Mouse (Mus musculus) lung, embryonic 14.5 days (tissue): ENCODE data around the gene Stat5b. TPM values are rescaled to one million over a fixed set of nuclear protein-coding genes. Genes with fewer than 3 reads are reported as not detected.
A peak's percentile ranks its signal among the peaks of the same experiment; 100 is the strongest.

Experiments used
- ATAC-seq: fragments of 200-750 bp; cut with Nextera tagmentation; 2 replicates; pipeline ENCODE4 v1.8.0; 2017; ENCODE audit warnings: mild to moderate bottlenecking, moderate TSS enrichment, moderate library complexity; ENCODE audit not compliant: insufficient read depth
- DNase-seq: peaks from one replicate; pipeline ENCODE4 v3.0.0-alpha.2; 2015
- H3K27ac ChIP-seq: fragments of 300-500 bp; sonication (generic); 2 replicates; pipeline ENCODE4 v1.5.1; 2014; ENCODE audit warnings: low read depth, mild to moderate bottlenecking, moderate library complexity
- H3K27me3 ChIP-seq: fragments of 300-500 bp; sonication (generic); 2 replicates; pipeline ENCODE4 v1.6.1; 2014; ENCODE audit warnings: low read length, control low read depth; ENCODE audit not compliant: insufficient read depth
- H3K36me3 ChIP-seq: fragments of 300-500 bp; sonication (generic); 2 replicates; pipeline ENCODE4 v1.6.1; 2014; ENCODE audit warnings: control low read depth; ENCODE audit not compliant: insufficient read depth
- H3K4me1 ChIP-seq: fragments of 300-500 bp; sonication (generic); 2 replicates; pipeline ENCODE4 v1.6.1; 2014; ENCODE audit warnings: antibody characterized with exemption, control low read depth; ENCODE audit not compliant: insufficient read depth
- H3K4me2 ChIP-seq: fragments of 300-500 bp; sonication (generic); 2 replicates; pipeline ENCODE4 v1.6.1; 2014; ENCODE audit warnings: mild to moderate bottlenecking
- H3K4me3 ChIP-seq: fragments of 300-500 bp; sonication (generic); 2 replicates; pipeline ENCODE4 v1.5.1; 2014; ENCODE audit warnings: low read depth, low read length
- H3K9ac ChIP-seq: fragments of 300-500 bp; sonication (generic); 2 replicates; pipeline ENCODE4 v1.6.1; 2014
- H3K9me3 ChIP-seq: fragments of 300-500 bp; sonication (generic); 2 replicates; pipeline ENCODE4 v1.6.1; 2016; ENCODE audit warnings: low read depth, low read length, control low read depth
- CTCF ChIP-seq: IDR thresholded peaks from 2 replicates; pipeline ENCODE4 v1.5.1; 2016; ENCODE audit warnings: antibody characterized with exemption, low read depth
- WGBS: fragments of 180-500 bp; shearing (Covaris S2); extraction: QIAGEN DNeasy Blood & Tissue Kit; methylation state at CpG from one replicate; pipeline ENCODE4 v1.1.7; 2014; 5-methylcytosine and 5-hydroxymethylcytosine counted together
- polyA plus RNA-seq: library from polyadenylated mRNA; unstranded; fragments of >200 nt; fragmentation: Nextera tagmentation; extraction: Ambion mirVana; gene quantifications from 2 replicates; pipeline ENCODE4 v1.2.1, GENCODE M21; 2014

The Stat5b gene
- polyA plus RNA-seq, 1 experiment from 2014 or later = 26.6 TPM

DNA sequence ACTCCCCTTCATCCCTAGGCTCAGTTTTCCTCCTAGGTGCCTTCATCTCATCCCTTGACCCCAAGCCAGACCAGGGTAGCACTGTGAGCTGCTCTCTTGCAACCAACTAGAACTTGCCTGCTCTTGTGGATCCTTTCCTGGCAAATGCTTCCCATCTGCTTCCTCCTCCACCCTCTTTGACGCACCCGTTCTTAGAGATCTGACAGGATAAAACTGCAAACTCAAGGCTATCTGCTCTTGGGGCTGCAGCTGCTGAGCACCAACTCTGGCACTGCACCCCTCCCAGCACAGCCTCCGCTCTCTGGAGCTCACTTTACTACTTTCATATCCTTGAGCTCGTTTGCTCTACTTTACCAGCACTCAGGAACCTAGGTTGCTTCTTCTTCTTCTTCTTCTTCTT, 101.9 kb downstream of the Stat5b start:
- 67% methylated on average over 4 of the region's 4 CpGs for WGBS
- Histone ChIP-seq H3K4me3 (no peak overlapping the region), H3K36me3 (no peaks in the 10 kb centered on the region), H3K9me3 (no peaks in the 10 kb centered on the region), H3K27me3 (peaks cover 20% of the 10 kb centered on the region; the same call in 1 of the 2 replicates), H3K4me2 (no peak overlapping the region), H3K4me1 (no peaks in the 10 kb centered on the region), H3K27ac (no peak overlapping the region), H3K9ac (no peak overlapping the region)
- ATAC-seq (no peak), DNase-seq (no peak)
- no peak for TF ChIP-seq CTCF

DNA sequence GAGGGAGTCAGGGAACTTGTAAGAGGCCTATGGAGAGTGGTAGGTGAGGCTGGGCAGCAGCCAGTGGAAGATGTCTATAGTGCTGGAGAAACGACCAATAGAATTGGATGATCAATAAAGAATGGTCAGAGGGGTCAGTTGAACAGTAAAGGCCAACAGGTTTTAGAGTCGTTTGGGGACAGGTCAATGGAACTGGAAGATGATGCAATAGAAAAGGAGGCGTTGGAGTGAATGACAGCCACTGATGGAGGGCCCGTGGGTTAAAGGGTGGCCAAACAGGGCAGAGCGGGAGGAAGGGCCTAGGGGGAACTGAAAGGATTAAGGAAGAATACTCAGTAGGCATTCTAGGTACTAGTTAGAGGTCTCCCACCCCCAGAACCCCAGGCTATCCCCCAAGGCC, 103.4 kb downstream of the Stat5b start:
- H3K4me2 ChIP-seq = no peak overlapping the region
- TF ChIP-seq CTCF = no peak
- 60% methylated on average over 5 of the region's 5 CpGs for WGBS
- DNase-seq (no peak), ATAC-seq (no peak)
- H3K27ac ChIP-seq = no peak overlapping the region
- H3K27me3 ChIP-seq = peaks cover 14% of the 10 kb centered on the region; the same call in 1 of the 2 replicates
- no peak overlapping the region for H3K9ac ChIP-seq
- H3K9me3 ChIP-seq = no peaks in the 10 kb centered on the region
- no peak overlapping the region for H3K4me3 ChIP-seq
- H3K4me1 ChIP-seq = no peaks in the 10 kb centered on the region
- H3K36me3 ChIP-seq = no peaks in the 10 kb centered on the region

DNA sequence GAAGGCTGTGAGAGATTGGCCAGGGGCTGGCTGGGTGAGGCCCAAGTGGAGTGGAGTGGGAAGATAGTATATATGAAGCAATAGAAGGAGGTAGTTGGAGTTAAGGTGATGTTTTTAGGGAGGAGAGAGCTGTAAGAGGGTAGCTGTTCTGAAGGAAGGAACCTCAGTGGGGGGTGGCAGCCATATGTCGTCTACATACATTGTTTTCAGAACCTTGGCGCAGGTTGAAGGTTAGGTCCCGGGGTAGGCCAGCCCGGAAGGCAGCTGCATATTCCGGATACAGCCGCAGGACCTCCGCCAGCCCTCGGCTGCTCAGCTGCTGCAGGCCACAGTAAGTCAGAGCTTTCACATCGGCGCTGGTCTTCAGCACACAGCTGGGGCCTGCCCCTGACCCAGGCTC, 104.0 kb downstream of the Stat5b start:
- H3K9ac ChIP-seq = no peak overlapping the region
- no peak for DNase-seq
- 81% methylated on average over 10 of the region's 10 CpGs for WGBS
- peaks cover 14% of the 10 kb centered on the region; the same call in 1 of the 2 replicates for H3K27me3 ChIP-seq
- no peak overlapping the region for H3K4me3 ChIP-seq
- H3K27ac ChIP-seq = no peak overlapping the region
- no peaks in the 10 kb centered on the region for H3K36me3 ChIP-seq
- TF ChIP-seq CTCF = no peak
- no peaks in the 10 kb centered on the region for H3K4me1 ChIP-seq
- ATAC-seq = no peak
- no peak overlapping the region for H3K4me2 ChIP-seq
- H3K9me3 ChIP-seq = no peaks in the 10 kb centered on the region

DNA sequence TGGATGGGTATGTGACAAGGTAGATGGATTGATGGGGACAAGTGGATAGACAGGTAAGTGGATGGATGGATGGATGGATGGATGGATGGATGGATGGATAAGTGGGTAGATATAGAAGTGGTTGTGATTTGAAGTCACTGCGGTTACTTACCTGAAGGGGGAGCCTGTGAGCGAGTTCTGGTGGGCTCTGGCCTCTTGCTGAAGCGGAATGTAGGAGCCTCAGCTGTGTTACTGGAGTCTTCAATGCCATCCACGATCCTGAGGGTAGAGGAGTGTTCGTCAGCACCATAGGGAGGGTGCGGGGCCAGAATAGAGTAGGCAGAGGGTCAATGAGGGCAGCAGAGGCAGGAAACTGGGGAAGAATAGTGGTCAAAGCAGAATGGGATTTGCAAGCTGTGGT, 105.4 kb downstream of the Stat5b start:
- no peaks in the 10 kb centered on the region for H3K4me1 ChIP-seq
- peaks cover 14% of the 10 kb centered on the region; the same call in 1 of the 2 replicates for H3K27me3 ChIP-seq
- ATAC-seq (no peak), DNase-seq (peak; percentile 82)
- H3K36me3 ChIP-seq = no peaks in the 10 kb centered on the region
- TF ChIP-seq CTCF = peak; percentile 71
- H3K4me3 ChIP-seq = no peak overlapping the region
- H3K9me3 ChIP-seq = no peaks in the 10 kb centered on the region
- no peak overlapping the region for H3K9ac ChIP-seq
- whole genome bisulfite sequencing = 12% methylated on average over 6 of the region's 6 CpGs
- H3K4me2 ChIP-seq = no peak overlapping the region
- no peak overlapping the region for H3K27ac ChIP-seq

DNA sequence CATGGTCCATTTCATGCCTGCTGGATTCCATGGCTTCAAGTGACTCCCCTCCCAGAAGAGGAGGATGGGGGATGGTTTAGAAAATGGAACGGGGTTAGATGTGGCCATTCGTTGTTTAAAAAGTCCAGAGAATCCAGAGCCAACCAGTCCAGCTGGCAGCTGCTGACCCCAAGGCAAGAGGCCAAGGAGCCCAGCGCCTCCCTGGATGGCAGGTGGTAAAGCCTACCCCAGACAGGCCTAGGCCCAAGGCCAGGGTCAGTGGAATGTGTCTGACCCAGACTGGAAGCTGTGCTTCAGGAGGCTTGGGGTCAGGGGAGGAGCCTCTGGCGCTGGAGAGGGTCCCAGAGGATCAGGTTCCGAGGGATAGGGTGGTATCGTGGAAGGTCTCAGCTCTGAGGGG, 109.2 kb downstream of the Stat5b start:
- no peak for ATAC-seq
- no peak overlapping the region for H3K27ac ChIP-seq
- no peaks in the 10 kb centered on the region for H3K27me3 ChIP-seq
- TF ChIP-seq CTCF = no peak
- 64% methylated on average over 6 of the region's 6 CpGs for WGBS
- H3K9ac ChIP-seq = no peak overlapping the region
- peaks cover 6% of the 10 kb centered on the region for H3K4me1 ChIP-seq
- DNase-seq = no peak
- H3K36me3 ChIP-seq = no peaks in the 10 kb centered on the region
- no peak overlapping the region for H3K4me3 ChIP-seq
- H3K9me3 ChIP-seq = no peaks in the 10 kb centered on the region
- no peak overlapping the region for H3K4me2 ChIP-seq

DNA sequence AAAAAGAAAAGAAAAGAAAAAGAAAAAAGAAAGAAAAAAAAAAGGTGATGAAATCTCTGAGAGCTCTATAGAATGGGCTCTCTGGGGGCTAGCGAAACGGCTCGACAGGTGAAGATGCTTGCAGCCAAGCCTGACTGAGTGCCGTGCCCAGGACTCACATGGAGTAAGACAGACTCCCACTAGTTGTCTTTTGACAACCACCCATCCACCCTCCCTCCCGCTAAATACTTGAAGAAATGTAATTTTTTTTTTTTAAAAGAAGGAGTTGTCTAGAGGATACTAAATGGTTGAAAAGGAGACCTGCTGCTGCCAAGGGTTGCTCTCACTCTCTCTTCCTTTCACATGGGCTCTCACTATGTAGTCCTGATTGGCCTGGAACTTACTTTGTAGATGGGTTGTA, 111.8 kb downstream of the Stat5b start:
- Histone ChIP-seq H3K27ac (no peak overlapping the region; the same call in 1 of the 2 replicates), H3K9me3 (no peaks in the 10 kb centered on the region), H3K36me3 (no peaks in the 10 kb centered on the region), H3K27me3 (no peaks in the 10 kb centered on the region), H3K4me1 (peaks cover 6% of the 10 kb centered on the region), H3K4me2 (peak overlapping the region; percentile 84), H3K9ac (peak overlapping the region; percentile 57), H3K4me3 (peak overlapping the region; percentile 90)
- WGBS = 21% methylated on average over 5 of the region's 5 CpGs
- no peak for TF ChIP-seq CTCF
- DNase-seq = no peak
- no peak for ATAC-seq

GRCm38 (mm10) chr11:100738066-100738604, 112.4 kb downstream of the Stat5b start, which contains the start of gene Rab5c:
TSS of gene Rab5c (minus strand) at chr11:100738215.
- H3K4me1 ChIP-seq = peaks cover 6% of the 10 kb centered on the region
- peak within 1 kb of the TSS; percentile 90 for H3K4me3 ChIP-seq
- DNase-seq = peak; percentile 99
- H3K27ac ChIP-seq = peak within 1 kb of the TSS; percentile 71
- H3K4me2 ChIP-seq = peak within 1 kb of the TSS; percentile 84
- no peaks in the 10 kb centered on the region for H3K9me3 ChIP-seq
- peak within 1 kb of the TSS; percentile 90 for H3K9ac ChIP-seq
- peak; percentile 100 for ATAC-seq
- TF ChIP-seq CTCF = no peak
- no peaks in the 10 kb centered on the region for H3K27me3 ChIP-seq
- H3K36me3 ChIP-seq = 0 out of 2 replicates have a peak, but pooled peaks cover 2% of the 10 kb centered on the region
- WGBS = under 1% methylated on average over 39 of the region's 39 CpGs
